ENCODE assay signal across 9 mouse cellular contexts in genomic region chr2:91962864-91963401, GRCm38 (mm10). TPM values are rescaled to one million over a fixed set of nuclear protein-coding genes. Genes with fewer than 3 reads are reported as not detected.
DNase-seq lines count a peak whose midpoint lies in the region; ATAC-seq and TF ChIP-seq lines count a peak whose summit lies in the region.
"Had no signal": no experiment of that assay in that cellular context is flagged by ENCODE, and none has a peak within 500 bp of the region (broad histone marks: within the 10 kb centered on the region; RNA-seq: fewer than 3 reads in every experiment).

No protein-coding gene starts in this region.

- peak overlapping the region; percentile 91 for H3K4me2 ChIP-seq in hindbrain, embryonic 12.5 days (replicated peaks)
- peak overlapping the region; percentile 86 for H3K4me2 ChIP-seq in liver, embryonic 14.5 days (ENCODE audit: low read depth)

- peaks cover 14% of the 10 kb centered on the region for H3K27me3 ChIP-seq in hindbrain, embryonic 12.5 days
- peaks cover 8% of the 10 kb centered on the region for H3K27me3 ChIP-seq in liver, embryonic 14.5 days (ENCODE audit: control insufficient read depth, insufficient read depth, low read length)

- H3K27ac ChIP-seq in hindbrain, embryonic 12.5 days = peak overlapping the region; percentile 83
- peak overlapping the region; percentile 24; the same call in 1 of the 2 replicates for H3K27ac ChIP-seq in liver, embryonic 14.5 days

- WGBS in hindbrain, embryonic 12.5 days = under 1% methylated on average over 39 of the region's 39 CpGs
- WGBS in liver, embryonic 14.5 days (ENCODE audit: insufficient replicate concordance) = under 1% methylated on average over 39 of the region's 39 CpGs

- ATAC-seq in hindbrain, embryonic 12.5 days (ENCODE audit: low FRiP score) = peak; percentile 66
- ATAC-seq in liver, embryonic 14.5 days (ENCODE audit: insufficient read depth) = peak; percentile 27

- no peak for TF ChIP-seq EP300 in liver, embryonic 14.5 days (IDR thresholded peaks at IDR 0.05; ENCODE audit: low read depth)

- peaks cover 29% of the 10 kb centered on the region for H3K4me1 ChIP-seq in hindbrain, embryonic 12.5 days
- H3K4me1 ChIP-seq in liver, embryonic 14.5 days (replicated peaks; ENCODE audit: control insufficient read depth in 2 of 2, insufficient read depth in 2 of 2, low read length in 1 of 2) = peaks cover 30 to 50% of the 10 kb centered on the region in 2 experiments

- peak overlapping the region; percentile 88 for H3K4me3 ChIP-seq in hindbrain, embryonic 12.5 days
- peak overlapping the region; percentile 68 to 73 for H3K4me3 ChIP-seq in liver, embryonic 14.5 days (ENCODE audit: insufficient read depth in 1 of 2, low read depth in 2 of 2, low read length in 2 of 2)

- H3K9me3 ChIP-seq in hindbrain, embryonic 12.5 days (replicated peaks) = no peaks in the 10 kb centered on the region
- H3K9me3 ChIP-seq in liver, embryonic 14.5 days (ENCODE audit: control insufficient read depth, low read length) = no peaks in the 10 kb centered on the region

- peak overlapping the region; percentile 95 for H3K9ac ChIP-seq in hindbrain, embryonic 12.5 days
- H3K9ac ChIP-seq in liver, embryonic 14.5 days (replicated peaks) = peak overlapping the region; percentile 76

- DNase-seq in adrenal gland, adult 18-20 months (ENCODE audit: low spot score in 2 of 2) = peak; percentile 44 to 57
- DNase-seq in adrenal gland, adult 8-10 months = no peak
- peak; percentile 63 for DNase-seq in 3134 (ENCODE audit: extremely low read depth, insufficient read length, low spot score)
- DNase-seq in cerebellum, postnatal 10 days = peak; percentile 63 to 70
- DNase-seq in liver, embryonic 14.5 days (ENCODE audit: low read depth in 3 of 3, low spot score in 3 of 3) = no peak
- peak; percentile 61 for DNase-seq in thymus, postnatal 14 days
- DNase-seq in ovary, postnatal 36 days (ENCODE audit: low spot score) = no peak

- no peaks in the 10 kb centered on the region for H3K36me3 ChIP-seq in hindbrain, embryonic 12.5 days
- peaks cover 3% of the 10 kb centered on the region; the same call in 1 of the 2 replicates for H3K36me3 ChIP-seq in liver, embryonic 14.5 days (replicated peaks; ENCODE audit: control insufficient read depth, insufficient read depth, low read depth)

- TF ChIP-seq CTCF in liver, embryonic 14.5 days (IDR thresholded peaks at IDR 0.05; ENCODE audit: low read depth) = no peak

RNA-seq across cellular contexts. Expression of gene Dgkz, which starts 12.7 kb away (rescaled TPM):
- total RNA-seq in adrenal gland, adult 18-20 months (2021) = 10 to 100 TPM; 38.9 to 40.3 TPM
- total RNA-seq in adrenal gland, adult 8-10 months (2022) = 10 to 100 TPM; 47.7 to 87.4 (median 66.3) TPM
- polyA plus RNA-seq in hindbrain, embryonic 12.5 days (2016; fragmentation: Nextera tagmentation; extraction: Ambion mirVana) = 30.9 and 31.9 TPM in 2 replicates
- 55.9 and 60.7 TPM in 2 replicates for polyA plus RNA-seq in liver, embryonic 14.5 days (2012; rRNA removed)
- 19.6 and 26.7 TPM in 2 replicates for polyA plus RNA-seq in liver, embryonic 14.5 days (2014; fragmentation: Nextera tagmentation; extraction: Ambion mirVana)

RNA-seq across cellular contexts. Expression of gene Gm9821, which starts 17.4 kb away (rescaled TPM):
- not detected for total RNA-seq in adrenal gland, adult 18-20 months (2021)
- total RNA-seq in adrenal gland, adult 8-10 months (2022) = not detected
- polyA plus RNA-seq in hindbrain, embryonic 12.5 days (2016; fragmentation: Nextera tagmentation; extraction: Ambion mirVana) = 0.50 and 0.57 TPM in 2 replicates
- polyA plus RNA-seq in liver, embryonic 14.5 days (2012; rRNA removed) = 0.01 and 0.02 TPM in 2 replicates
- 0.63 and 0.96 TPM in 2 replicates for polyA plus RNA-seq in liver, embryonic 14.5 days (2014; fragmentation: Nextera tagmentation; extraction: Ambion mirVana)
- total RNA-seq: heart, postnatal 14 days had no signal

RNA-seq across cellular contexts. Expression of gene Mdk, which starts 30.8 kb away (rescaled TPM):
- 1 to 10 TPM; 7.2 to 7.8 TPM for total RNA-seq in adrenal gland, adult 18-20 months (2021)
- total RNA-seq in adrenal gland, adult 8-10 months (2022) = 10 to 100 TPM in 2 of 4 experiments, 1 to 10 TPM in 2; 7.7 to 13.1 (median 9.1) TPM
- polyA plus RNA-seq in hindbrain, embryonic 12.5 days (2016; fragmentation: Nextera tagmentation; extraction: Ambion mirVana) = 904 and 962 TPM in 2 replicates
- 13.2 and 19.3 TPM in 2 replicates for polyA plus RNA-seq in liver, embryonic 14.5 days (2012; rRNA removed)
- polyA plus RNA-seq in liver, embryonic 14.5 days (2014; fragmentation: Nextera tagmentation; extraction: Ambion mirVana) = 12.7 and 13.7 TPM in 2 replicates

RNA-seq across cellular contexts. Expression of gene Chrm4, which starts 35.9 kb away (rescaled TPM):
- total RNA-seq in adrenal gland, adult 18-20 months (2021) = 1 to 10 TPM; 3.7 to 4.6 TPM
- total RNA-seq in adrenal gland, adult 8-10 months (2022) = 1 to 10 TPM; 1.0 to 4.2 (median 2.6) TPM
- polyA plus RNA-seq in hindbrain, embryonic 12.5 days (2016; fragmentation: Nextera tagmentation; extraction: Ambion mirVana) = 0.77 and 1.0 TPM in 2 replicates
- polyA plus RNA-seq in liver, embryonic 14.5 days (2012; rRNA removed) = 0.06 and 0.08 TPM in 2 replicates
- not detected in 2 replicates for polyA plus RNA-seq in liver, embryonic 14.5 days (2014; fragmentation: Nextera tagmentation; extraction: Ambion mirVana)
- total RNA-seq: heart, postnatal 14 days had no signal

Comparison
In these comparisons a context has a peak if more than half of its experiments do, and no peak if none do; other contexts are left out.
1. DNase-seq: peak in adrenal gland, adult 18-20 months (2 of 2), 3134 (single experiment), cerebellum, postnatal 10 days (2 of 2) and thymus, postnatal 14 days (single experiment); none in adrenal gland, adult 8-10 months (single experiment), liver, embryonic 14.5 days (0 of 3) and ovary, postnatal 36 days (single experiment).